Mouse (Mus musculus): Measurements from ENCODE around the gene Stab2.

DNA sequence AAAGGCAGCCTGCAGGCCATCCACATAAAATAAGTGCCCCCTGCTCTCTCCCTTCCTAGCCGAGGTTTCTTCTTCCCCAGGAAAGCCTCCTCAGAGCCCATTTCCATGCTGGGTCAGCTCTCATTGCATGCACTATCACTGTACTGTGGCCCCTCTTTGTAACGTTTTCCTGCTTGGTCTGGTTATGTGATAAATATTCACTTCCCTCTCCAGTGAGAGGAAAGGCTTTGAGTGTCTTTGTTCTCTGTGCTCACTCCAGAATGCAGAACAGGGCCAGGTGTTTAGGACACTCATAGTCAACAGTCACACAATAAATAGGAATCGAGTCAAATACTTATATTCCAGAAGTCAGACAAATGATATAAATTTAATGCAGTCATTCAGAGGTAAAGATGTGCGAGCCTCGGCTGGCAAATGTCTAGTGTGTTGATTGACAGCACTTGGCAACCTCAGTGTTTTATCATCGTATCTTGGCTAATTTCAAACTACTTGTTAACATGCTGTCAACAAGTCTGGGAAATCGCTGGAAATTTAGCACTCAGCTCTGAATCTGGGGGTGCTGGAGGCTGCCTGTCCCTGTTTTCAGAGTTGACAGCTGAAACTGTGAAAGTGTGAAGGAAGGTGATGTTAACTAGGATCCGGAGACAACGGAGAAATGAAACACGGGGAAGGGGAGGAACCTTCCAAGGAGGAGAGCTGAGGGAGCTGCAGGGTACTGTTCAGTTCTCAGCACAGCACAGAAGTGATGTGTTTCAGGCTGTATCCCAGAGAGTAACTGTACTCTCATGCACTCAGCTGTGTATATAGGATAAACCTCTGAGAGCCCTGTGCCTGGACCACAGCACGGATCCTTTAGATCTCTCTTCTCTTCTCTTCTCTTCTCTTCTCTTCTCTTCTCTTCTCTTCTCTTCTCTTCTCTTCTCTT, 46.0 kb downstream of the Stab2 start:
- no peak for TF ChIP-seq HCFC1 (IDR thresholded peaks at IDR 0.05; ENCODE audit: borderline replicate concordance, insufficient read depth, low read length)
- no peak for TF ChIP-seq CHD2 (IDR thresholded peaks at IDR 0.05; ENCODE audit: low read depth, low read length)
- no peak for TF ChIP-seq ZC3H11A (IDR thresholded peaks at IDR 0.05; ENCODE audit: borderline replicate concordance, low read depth, low read length)
- no peak for TF ChIP-seq MAFK (IDR thresholded peaks at IDR 0.05; ENCODE audit: insufficient read depth, low read depth, low read length)
